Mouse (Mus musculus) hindbrain, postnatal 0 days (tissue): ENCODE data around the gene Arid4b. TPM values are rescaled to one million over a fixed set of nuclear protein-coding genes. Genes with fewer than 3 reads are reported as not detected.
"Not testable (repeated sequence)": the region's sequence is repeated elsewhere in the genome, so short reads cannot be mapped to it uniquely, and the experiment has no call there.

Experiments used
- ATAC-seq: fragments of 200-750 bp; cut with Nextera tagmentation; 2 replicates; pipeline ENCODE4 v1.8.0; 2017; ENCODE audit warnings: mild to moderate bottlenecking, moderate TSS enrichment, moderate library complexity
- DNase-seq: peaks from one replicate; pipeline ENCODE4 v3.0.0-alpha.2; 2015; ENCODE audit warnings: low spot score
- H3K27ac ChIP-seq: fragments of 300-500 bp; sonication (generic); 2 replicates; pipeline ENCODE4 v1.5.1; 2014; ENCODE audit warnings: mild to moderate bottlenecking
- H3K27me3 ChIP-seq: fragments of 300-500 bp; sonication (generic); 2 replicates; pipeline ENCODE4 v1.6.1; 2014; ENCODE audit warnings: low read length, mixed read lengths; ENCODE audit not compliant: insufficient read depth
- H3K36me3 ChIP-seq: fragments of 300-500 bp; sonication (generic); 2 replicates; pipeline ENCODE4 v1.6.1; 2014; ENCODE audit warnings: low read length, mixed read lengths; ENCODE audit not compliant: insufficient read depth
- H3K4me1 ChIP-seq: fragments of 300-500 bp; sonication (generic); 2 replicates; pipeline ENCODE4 v1.6.1; 2014; ENCODE audit warnings: antibody characterized with exemption, low read length, mixed read lengths; ENCODE audit not compliant: insufficient read depth
- H3K4me2 ChIP-seq: fragments of 300-500 bp; sonication (generic); 2 replicates; pipeline ENCODE4 v1.6.1; 2014; ENCODE audit warnings: low read depth, mild to moderate bottlenecking, low read length, moderate library complexity, mixed read lengths
- H3K4me3 ChIP-seq: fragments of 300-500 bp; sonication (generic); 2 replicates; pipeline ENCODE4 v1.5.1; 2014; ENCODE audit warnings: low read length
- H3K9ac ChIP-seq: fragments of 300-500 bp; sonication (generic); replicated peaks from 2 replicates; pipeline ENCODE4 v1.6.1; 2014; ENCODE audit warnings: mild to moderate bottlenecking, low read length, moderate library complexity, mixed read lengths
- H3K9me3 ChIP-seq: fragments of 300-500 bp; sonication (generic); 2 replicates; pipeline ENCODE4 v1.6.1; 2016; ENCODE audit warnings: low read length, mixed read lengths
- CTCF ChIP-seq: IDR thresholded peaks from 2 replicates; pipeline ENCODE4 v1.5.1; 2016; ENCODE audit warnings: antibody characterized with exemption, control low read depth, low read depth
- WGBS: fragments of 180-500 bp; shearing (Covaris S2); extraction: QIAGEN DNeasy Blood & Tissue Kit; methylation state at CpG from one replicate; pipeline ENCODE4 v1.1.7; 2014; 5-methylcytosine and 5-hydroxymethylcytosine counted together
- polyA plus RNA-seq: library from polyadenylated mRNA; unstranded; fragments of >200 nt; fragmentation: Nextera tagmentation; extraction: Ambion mirVana; gene quantifications from 2 replicates; pipeline ENCODE4 v1.2.1, GENCODE M21; 2015
- total RNA-seq: library from RNA; depleted of rRNA; stranded (reverse); fragments of >200 nt; gene quantifications from 2 replicates; pipeline ENCODE4 v1.2.3, GENCODE M21; 2014

Gene Arid4b
- total and polyA plus RNA-seq, 2 experiments from 2014 or later: 24.8 to 56.4 TPM

DNA sequence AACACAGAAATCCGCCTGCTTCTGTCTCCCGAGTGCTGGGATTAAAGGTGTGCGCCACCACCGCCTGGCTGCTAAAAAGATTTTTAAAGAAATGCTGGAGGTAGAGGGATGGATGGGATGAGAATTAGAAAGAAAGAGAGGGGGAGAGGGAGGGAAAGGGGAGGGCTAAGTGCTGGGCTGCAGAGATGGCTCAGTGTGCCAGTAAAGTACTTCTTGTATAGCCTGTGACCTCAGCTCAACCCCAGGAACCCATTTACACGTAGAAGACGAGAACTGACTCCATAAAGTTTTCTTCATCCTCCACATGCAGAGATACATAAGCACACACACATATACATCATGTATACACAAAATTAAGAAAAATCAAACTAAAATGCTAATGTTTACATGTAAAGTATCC is 37.5 kb upstream of the Arid4b start:
- no peak overlapping the region for H3K4me2 ChIP-seq
- no peak overlapping the region for H3K9ac ChIP-seq
- no peaks in the 10 kb centered on the region for H3K4me1 ChIP-seq
- DNase-seq: no peak
- H3K27me3 ChIP-seq: no peaks in the 10 kb centered on the region
- no peak for TF ChIP-seq CTCF
- WGBS: 94% methylated on average over 6 of the region's 6 CpGs
- H3K4me3 ChIP-seq: no peak overlapping the region
- H3K36me3 ChIP-seq: peaks cover 18% of the 10 kb centered on the region; the same call in 1 of the 2 replicates
- no peak for ATAC-seq
- no peak overlapping the region for H3K27ac ChIP-seq
- no peaks in the 10 kb centered on the region for H3K9me3 ChIP-seq

- H3K27ac ChIP-seq: no peak overlapping the region
- H3K9me3 ChIP-seq: no peaks in the 10 kb centered on the region
- H3K9ac ChIP-seq: no peak overlapping the region
- H3K4me2 ChIP-seq: no peak overlapping the region
- H3K36me3 ChIP-seq: peaks cover 18% of the 10 kb centered on the region; the same call in 1 of the 2 replicates
- WGBS: 93% methylated on average over 6 of the region's 6 CpGs
- no peaks in the 10 kb centered on the region for H3K4me1 ChIP-seq
- no peak overlapping the region for H3K4me3 ChIP-seq
- no peak for DNase-seq
- ATAC-seq: no peak
- H3K27me3 ChIP-seq: no peaks in the 10 kb centered on the region
- TF ChIP-seq CTCF: no peak
Observed at GRCm38 (mm10) chr13:14026154-14026820, 36.7 kb upstream of the Arid4b start.

GRCm38 (mm10) chr13:14033309-14034072 is 29.5 kb upstream of the Arid4b start:
- Histone ChIP-seq H3K27ac (no peak overlapping the region), H3K36me3 (peaks cover 4% of the 10 kb centered on the region; the same call in 1 of the 2 replicates), H3K4me2 (no peak overlapping the region), H3K9ac (no peak overlapping the region), H3K9me3 (no peaks in the 10 kb centered on the region), H3K4me1 (no peaks in the 10 kb centered on the region), H3K4me3 (no peak overlapping the region), H3K27me3 (no peaks in the 10 kb centered on the region)
- 96% methylated on average over 5 of the region's 5 CpGs for WGBS
- no peak for TF ChIP-seq CTCF
- DNase-seq (no peak), ATAC-seq (no peak)

DNA sequence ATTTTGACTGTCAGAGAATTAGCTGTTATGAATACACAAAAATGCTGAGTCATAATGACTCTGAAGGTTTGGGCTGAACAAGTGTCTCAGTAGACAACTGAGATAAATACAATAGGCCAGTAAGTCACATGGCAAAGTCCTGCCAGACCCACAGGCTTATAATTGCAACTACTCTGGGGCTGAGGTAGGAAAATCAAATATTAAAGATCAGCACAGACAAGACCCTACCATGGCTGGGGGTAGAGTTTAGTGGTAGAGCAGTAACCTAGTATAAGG is 29.0 kb upstream of the Arid4b start:
- TF ChIP-seq CTCF: no peak
- Histone ChIP-seq H3K36me3 (peaks cover 2% of the 10 kb centered on the region; the same call in 1 of the 2 replicates), H3K27ac (no peak overlapping the region), H3K4me2 (no peak overlapping the region), H3K9me3 (no peaks in the 10 kb centered on the region), H3K4me1 (no peaks in the 10 kb centered on the region), H3K4me3 (no peak overlapping the region), H3K9ac (no peak overlapping the region), H3K27me3 (no peaks in the 10 kb centered on the region)
- DNase-seq (no peak), ATAC-seq (no peak)

- H3K4me3 ChIP-seq, H3K36me3 ChIP-seq, H3K27ac ChIP-seq, H3K4me1 ChIP-seq, H3K9me3 ChIP-seq, DNase-seq, H3K27me3 ChIP-seq, ATAC-seq, H3K9ac ChIP-seq, H3K4me2 ChIP-seq: not testable (repeated sequence)
- WGBS: 92% methylated on average over 3 of the region's 3 CpGs
Observed at GRCm38 (mm10) chr13:14035352-14035751, 27.7 kb upstream of the Arid4b start.

DNA sequence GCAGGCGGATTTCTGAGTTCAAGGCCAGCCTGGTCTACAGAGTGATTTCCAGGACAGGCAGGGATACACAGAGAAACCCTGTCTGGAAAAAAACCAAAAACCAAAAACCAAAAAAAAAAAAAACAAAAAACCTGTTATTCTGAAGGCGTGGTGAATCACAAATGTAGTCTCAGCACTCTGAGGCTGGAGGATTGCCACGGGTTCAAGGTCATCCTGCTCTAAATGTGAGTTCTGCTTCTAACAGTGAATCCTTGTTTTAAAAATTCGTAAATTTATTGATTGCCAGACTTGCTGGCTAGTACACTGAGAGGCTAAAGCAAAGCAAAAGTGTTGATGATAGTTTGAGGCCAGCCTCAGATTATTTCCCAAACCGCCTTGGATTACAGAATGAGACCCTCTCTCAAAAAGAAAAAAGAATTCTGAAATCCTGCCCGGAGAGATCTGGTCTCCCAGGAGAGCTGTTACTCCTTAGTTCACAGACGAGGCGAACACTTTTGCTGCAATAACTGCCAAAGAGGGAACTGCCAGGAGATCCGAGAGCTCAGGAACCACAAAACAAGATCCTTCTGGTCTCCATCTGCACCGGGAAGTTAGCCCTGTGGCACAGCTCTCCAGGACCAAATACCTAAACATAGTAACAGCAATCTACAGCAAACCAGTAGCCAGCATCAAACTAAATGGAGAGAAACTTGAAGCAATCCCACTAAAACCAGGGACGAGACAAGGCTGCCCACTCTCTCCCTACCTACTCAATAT is 27.0 kb upstream of the Arid4b start:
- no peaks in the 10 kb centered on the region for H3K36me3 ChIP-seq
- no peak for ATAC-seq
- H3K4me2 ChIP-seq: no peak overlapping the region
- no peaks in the 10 kb centered on the region for H3K9me3 ChIP-seq
- no peak overlapping the region for H3K9ac ChIP-seq
- H3K4me3 ChIP-seq: no peak overlapping the region
- no peaks in the 10 kb centered on the region for H3K4me1 ChIP-seq
- 86% methylated on average over 11 of the region's 11 CpGs for WGBS
- DNase-seq: no peak
- no peak for TF ChIP-seq CTCF
- no peaks in the 10 kb centered on the region for H3K27me3 ChIP-seq
- H3K27ac ChIP-seq: no peak overlapping the region
